Mouse (Mus musculus): Measurements from ENCODE around the gene Lgalsl. TPM values are rescaled to one million over a fixed set of nuclear protein-coding genes. Genes with fewer than 3 reads are reported as not detected.

Lgalsl gene
- polyA plus RNA-seq, 1 experiment from 2014 or later: 38.8 TPM

DNA sequence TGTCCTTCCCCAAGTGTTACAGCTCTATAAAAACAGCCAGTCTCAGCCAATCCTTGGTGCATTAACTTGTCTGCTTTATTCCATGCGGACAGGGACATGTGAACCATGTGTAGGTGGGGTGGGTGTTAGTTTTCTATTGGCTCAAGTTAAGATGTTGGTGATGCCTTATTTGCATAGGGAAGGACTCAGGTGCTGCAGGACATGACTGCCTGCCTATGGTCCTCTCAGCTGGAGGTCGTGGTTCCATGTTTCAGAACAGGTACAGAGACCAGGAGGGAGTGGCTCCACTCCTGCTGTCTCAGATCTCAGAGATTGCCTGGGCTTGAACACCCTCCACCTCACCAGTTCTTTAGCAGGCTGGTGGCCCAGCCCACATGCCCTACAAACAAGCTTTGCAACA is 44.7 kb downstream of the Lgalsl start:
- Histone ChIP-seq H3K9ac (replicated peaks; ENCODE audit: low read length) (no peak overlapping the region), H3K4me2 (ENCODE audit: low read depth, low read length) (no peak overlapping the region), H3K27me3 (ENCODE audit: control insufficient read depth, insufficient read depth, low read length) (no peaks in the 10 kb centered on the region), H3K27ac (replicated peaks; ENCODE audit: low read depth, low read length) (no peak overlapping the region), H3K9me3 (replicated peaks; ENCODE audit: control insufficient read depth, low read length) (no peaks in the 10 kb centered on the region), H3K4me3 (ENCODE audit: low read depth, low read length) (no peak overlapping the region), H3K4me1 (ENCODE audit: control insufficient read depth, insufficient read depth, low read length) (no peaks in the 10 kb centered on the region), H3K36me3 (replicated peaks; ENCODE audit: control insufficient read depth, insufficient read depth, low read depth, low read length) (no peaks in the 10 kb centered on the region)
- DNase-seq (ENCODE audit: low spot score): no peak
- 73% methylated on average over 2 of the region's 2 CpGs for WGBS
- no peak for ATAC-seq (replicated peaks; ENCODE audit: insufficient number of reproducible peaks, low FRiP score, low TSS enrichment, low read depth)

DNA sequence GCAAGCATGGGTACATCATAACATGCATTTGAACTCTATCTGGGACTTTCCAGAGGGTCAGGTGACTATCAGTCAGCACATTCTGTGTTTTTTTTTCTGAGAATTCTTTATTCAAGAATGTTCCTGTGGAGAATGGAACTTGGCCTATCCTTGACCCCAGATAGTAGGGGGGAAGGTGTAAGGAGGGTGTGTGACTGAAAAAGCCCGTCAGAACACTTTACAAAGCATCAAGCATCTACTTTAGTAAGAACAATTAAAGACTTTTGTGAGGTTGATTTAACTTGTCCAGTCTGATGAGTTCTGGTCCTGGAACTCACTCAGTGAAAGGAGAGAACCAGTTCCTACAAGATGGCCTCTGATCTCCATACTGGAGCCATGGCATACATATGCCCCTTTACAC is 45.7 kb downstream of the Lgalsl start:
- H3K4me3 ChIP-seq (ENCODE audit: low read depth, low read length): no peak overlapping the region
- no peaks in the 10 kb centered on the region for H3K4me1 ChIP-seq (ENCODE audit: control insufficient read depth, insufficient read depth, low read length)
- WGBS: 90% methylated on average over 1 of the region's 1 CpGs
- H3K27me3 ChIP-seq (ENCODE audit: control insufficient read depth, insufficient read depth, low read length): no peaks in the 10 kb centered on the region
- DNase-seq (ENCODE audit: low spot score) (no peak), ATAC-seq (replicated peaks; ENCODE audit: insufficient number of reproducible peaks, low FRiP score, low TSS enrichment, low read depth) (no peak)
- H3K4me2 ChIP-seq (ENCODE audit: low read depth, low read length): no peak overlapping the region
- no peaks in the 10 kb centered on the region for H3K9me3 ChIP-seq (replicated peaks; ENCODE audit: control insufficient read depth, low read length)
- H3K9ac ChIP-seq (replicated peaks; ENCODE audit: low read length): no peak overlapping the region
- no peak overlapping the region for H3K27ac ChIP-seq (replicated peaks; ENCODE audit: low read depth, low read length)
- H3K36me3 ChIP-seq (replicated peaks; ENCODE audit: control insufficient read depth, insufficient read depth, low read depth, low read length): no peaks in the 10 kb centered on the region

DNA sequence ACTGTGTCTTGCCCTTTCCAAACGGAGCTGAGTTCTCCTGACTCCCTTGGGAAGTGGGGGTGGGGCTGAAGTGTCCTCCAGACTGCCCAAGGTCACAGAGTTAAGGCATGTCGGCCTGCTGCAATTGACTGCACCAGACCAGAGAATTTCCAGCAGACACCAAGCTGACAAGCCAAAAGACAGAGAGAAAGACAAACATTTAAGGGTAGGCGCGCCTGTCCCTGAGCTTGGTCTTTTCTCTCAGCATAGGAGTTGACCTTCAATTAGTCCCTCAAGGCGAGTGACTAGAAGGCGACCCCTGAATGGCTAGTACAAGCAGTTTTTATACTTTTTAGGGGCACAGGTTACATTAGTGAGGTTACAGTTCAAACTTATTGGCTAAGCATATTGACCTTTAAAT is 46.1 kb downstream of the Lgalsl start:
- Histone ChIP-seq H3K27me3 (ENCODE audit: control insufficient read depth, insufficient read depth, low read length) (no peaks in the 10 kb centered on the region), H3K36me3 (replicated peaks; ENCODE audit: control insufficient read depth, insufficient read depth, low read depth, low read length) (no peaks in the 10 kb centered on the region), H3K27ac (replicated peaks; ENCODE audit: low read depth, low read length) (no peak overlapping the region), H3K4me3 (ENCODE audit: low read depth, low read length) (no peak overlapping the region), H3K9ac (replicated peaks; ENCODE audit: low read length) (no peak overlapping the region), H3K4me2 (ENCODE audit: low read depth, low read length) (no peak overlapping the region), H3K9me3 (replicated peaks; ENCODE audit: control insufficient read depth, low read length) (no peaks in the 10 kb centered on the region), H3K4me1 (ENCODE audit: control insufficient read depth, insufficient read depth, low read length) (no peaks in the 10 kb centered on the region)
- DNase-seq (ENCODE audit: low spot score): no peak
- WGBS: 77% methylated on average over 6 of the region's 6 CpGs
- no peak for ATAC-seq (replicated peaks; ENCODE audit: insufficient number of reproducible peaks, low FRiP score, low TSS enrichment, low read depth)

DNA sequence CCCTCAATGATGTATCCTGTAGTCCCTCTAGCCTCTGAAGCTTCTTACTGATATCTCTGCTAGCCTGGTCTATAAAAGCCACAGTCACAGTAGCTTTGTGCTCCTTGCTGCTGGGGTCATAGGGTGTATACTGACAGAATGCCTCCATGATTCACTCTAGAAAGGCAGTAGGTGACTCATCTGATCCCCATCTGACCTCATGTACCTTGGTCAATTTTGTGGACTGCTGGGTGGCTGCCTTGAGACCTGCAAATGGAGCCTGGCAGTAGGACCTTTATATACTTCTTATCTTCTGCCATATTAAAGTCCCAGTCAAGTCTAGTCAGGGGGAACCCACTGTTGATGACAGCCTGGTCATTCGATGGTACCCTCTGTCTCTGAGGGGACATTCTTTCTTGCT is 47.4 kb downstream of the Lgalsl start:
- Histone ChIP-seq H3K4me1 (ENCODE audit: control insufficient read depth, insufficient read depth, low read length) (no peaks in the 10 kb centered on the region), H3K9me3 (replicated peaks; ENCODE audit: control insufficient read depth, low read length) (no peaks in the 10 kb centered on the region), H3K4me2 (ENCODE audit: low read depth, low read length) (no peak overlapping the region), H3K4me3 (ENCODE audit: low read depth, low read length) (no peak overlapping the region), H3K27ac (replicated peaks; ENCODE audit: low read depth, low read length) (no peak overlapping the region), H3K9ac (replicated peaks; ENCODE audit: low read length) (no peak overlapping the region), H3K36me3 (replicated peaks; ENCODE audit: control insufficient read depth, insufficient read depth, low read depth, low read length) (no peaks in the 10 kb centered on the region), H3K27me3 (ENCODE audit: control insufficient read depth, insufficient read depth, low read length) (no peaks in the 10 kb centered on the region)
- no peak for ATAC-seq (replicated peaks; ENCODE audit: insufficient number of reproducible peaks, low FRiP score, low TSS enrichment, low read depth)
- 76% methylated on average over 1 of the region's 1 CpGs for WGBS
- DNase-seq (ENCODE audit: low spot score): no peak

DNA sequence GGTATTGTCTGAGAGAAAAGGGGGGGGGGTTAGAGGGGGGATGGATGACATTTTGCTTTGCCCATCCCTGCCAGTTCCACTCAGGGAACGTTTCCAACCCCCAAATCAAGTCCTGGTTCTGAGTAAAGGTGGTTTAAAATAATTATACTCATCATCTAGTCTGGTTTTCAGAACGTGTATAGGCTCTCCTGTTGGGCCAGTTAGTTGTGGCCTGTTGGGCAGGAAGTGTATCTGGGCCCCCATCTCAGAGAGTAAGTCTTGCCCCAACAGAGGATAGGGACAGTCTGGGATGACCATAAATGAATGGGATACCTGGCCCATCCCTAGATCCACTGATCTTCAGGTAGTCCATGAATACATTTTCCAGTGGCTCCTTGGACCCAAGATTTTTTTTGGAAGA is 48.2 kb downstream of the Lgalsl start:
- ATAC-seq (replicated peaks; ENCODE audit: insufficient number of reproducible peaks, low FRiP score, low TSS enrichment, low read depth) (no peak), DNase-seq (ENCODE audit: low spot score) (no peak)
- Histone ChIP-seq H3K9me3 (replicated peaks; ENCODE audit: control insufficient read depth, low read length) (no peaks in the 10 kb centered on the region), H3K27me3 (ENCODE audit: control insufficient read depth, insufficient read depth, low read length) (no peaks in the 10 kb centered on the region), H3K36me3 (replicated peaks; ENCODE audit: control insufficient read depth, insufficient read depth, low read depth, low read length) (no peaks in the 10 kb centered on the region), H3K4me2 (ENCODE audit: low read depth, low read length) (no peak overlapping the region), H3K4me1 (ENCODE audit: control insufficient read depth, insufficient read depth, low read length) (no peaks in the 10 kb centered on the region), H3K9ac (replicated peaks; ENCODE audit: low read length) (no peak overlapping the region), H3K27ac (replicated peaks; ENCODE audit: low read depth, low read length) (no peak overlapping the region), H3K4me3 (ENCODE audit: low read depth, low read length) (no peak overlapping the region)
- 58% methylated on average over 2 of the region's 2 CpGs for WGBS

DNA sequence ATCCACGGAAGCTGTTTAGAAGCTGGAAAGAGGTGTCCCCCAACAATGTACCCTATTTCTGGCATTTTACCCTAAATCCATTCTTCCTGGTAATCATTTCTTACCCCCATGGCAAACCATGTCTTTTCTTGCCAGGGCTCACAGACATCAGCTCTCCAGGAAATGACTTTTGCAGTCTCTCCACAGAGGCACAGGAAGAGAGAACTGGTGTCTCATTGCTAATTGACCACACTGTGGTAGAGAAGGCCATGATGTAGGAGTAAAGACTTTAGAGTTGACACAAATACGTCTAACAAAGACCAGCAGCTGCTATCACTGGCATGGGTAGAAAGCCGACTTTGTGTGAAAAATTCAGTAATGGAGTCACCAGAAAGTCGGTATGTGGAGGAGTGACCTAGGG is 50.5 kb downstream of the Lgalsl start:
- Histone ChIP-seq H3K27ac (replicated peaks; ENCODE audit: low read depth, low read length) (no peak overlapping the region), H3K4me3 (ENCODE audit: low read depth, low read length) (no peak overlapping the region), H3K9ac (replicated peaks; ENCODE audit: low read length) (no peak overlapping the region), H3K27me3 (ENCODE audit: control insufficient read depth, insufficient read depth, low read length) (no peaks in the 10 kb centered on the region), H3K36me3 (replicated peaks; ENCODE audit: control insufficient read depth, insufficient read depth, low read depth, low read length) (no peaks in the 10 kb centered on the region), H3K9me3 (replicated peaks; ENCODE audit: control insufficient read depth, low read length) (no peaks in the 10 kb centered on the region), H3K4me2 (ENCODE audit: low read depth, low read length) (no peak overlapping the region), H3K4me1 (ENCODE audit: control insufficient read depth, insufficient read depth, low read length) (no peaks in the 10 kb centered on the region)
- 87% methylated on average over 4 of the region's 4 CpGs for WGBS
- ATAC-seq (replicated peaks; ENCODE audit: insufficient number of reproducible peaks, low FRiP score, low TSS enrichment, low read depth) (no peak), DNase-seq (ENCODE audit: low spot score) (no peak)

DNA sequence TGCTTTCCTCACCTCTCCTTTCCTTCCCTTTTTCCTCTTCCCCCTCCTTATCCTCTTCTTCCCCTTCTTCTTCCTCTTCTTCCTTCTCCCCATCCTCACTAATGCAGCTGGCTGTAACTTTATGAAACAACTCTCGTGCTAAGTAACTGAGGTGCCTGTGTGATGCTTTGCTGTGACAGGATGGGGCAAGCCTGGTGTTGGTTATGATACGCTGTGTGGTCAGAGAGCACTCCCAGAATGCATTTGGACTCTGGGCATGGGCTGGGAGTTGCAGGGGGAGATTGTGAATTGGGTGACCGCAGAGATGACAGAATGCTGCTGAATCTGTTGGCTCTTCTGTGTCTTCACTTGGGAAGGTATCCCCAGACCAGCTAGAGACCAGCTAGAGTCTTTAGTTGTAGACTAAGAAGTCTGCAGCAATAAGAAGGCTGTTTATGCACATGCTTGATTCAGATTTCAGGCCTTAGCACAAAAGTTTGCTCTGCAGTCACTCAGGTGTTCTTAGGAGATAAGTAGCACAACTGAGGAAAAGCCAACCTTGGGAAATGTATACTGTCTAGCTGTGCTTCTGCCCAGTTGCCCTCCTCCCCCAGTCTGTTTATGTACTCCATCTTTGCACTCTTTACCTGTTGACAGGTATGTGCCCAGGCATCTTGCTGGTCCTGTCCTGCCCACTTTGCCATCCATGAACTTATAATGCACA is 51.8 kb downstream of the Lgalsl start:
- Histone ChIP-seq H3K27me3 (ENCODE audit: control insufficient read depth, insufficient read depth, low read length) (no peaks in the 10 kb centered on the region), H3K4me2 (ENCODE audit: low read depth, low read length) (no peak overlapping the region), H3K9me3 (replicated peaks; ENCODE audit: control insufficient read depth, low read length) (no peaks in the 10 kb centered on the region), H3K27ac (replicated peaks; ENCODE audit: low read depth, low read length) (no peak overlapping the region), H3K4me3 (ENCODE audit: low read depth, low read length) (no peak overlapping the region), H3K4me1 (ENCODE audit: control insufficient read depth, insufficient read depth, low read length) (no peaks in the 10 kb centered on the region), H3K9ac (replicated peaks; ENCODE audit: low read length) (no peak overlapping the region), H3K36me3 (replicated peaks; ENCODE audit: control insufficient read depth, insufficient read depth, low read depth, low read length) (no peaks in the 10 kb centered on the region)
- no peak for ATAC-seq (replicated peaks; ENCODE audit: insufficient number of reproducible peaks, low FRiP score, low TSS enrichment, low read depth)
- 78% methylated on average over 3 of the region's 3 CpGs for WGBS
- DNase-seq (ENCODE audit: low spot score): no peak

DNA sequence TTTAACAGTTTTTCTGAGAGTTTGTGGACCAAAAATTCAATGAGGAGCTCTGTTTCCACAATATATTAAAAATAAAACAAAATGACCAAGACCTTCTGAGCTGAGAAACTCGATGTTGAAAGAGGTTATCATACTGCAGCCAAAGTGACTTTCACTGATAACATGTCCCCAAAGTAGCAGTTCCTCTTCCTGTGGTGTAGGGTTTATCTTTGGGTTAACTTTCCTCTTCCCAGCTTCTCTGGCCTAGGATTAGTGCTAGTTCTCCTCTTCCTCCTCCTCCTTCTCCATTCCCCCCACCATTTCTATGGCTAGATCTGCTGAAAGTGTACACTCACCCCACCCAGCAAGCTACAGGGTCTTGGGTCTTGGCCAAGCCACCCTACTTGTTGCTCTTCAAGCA is 52.6 kb downstream of the Lgalsl start:
- no peaks in the 10 kb centered on the region for H3K4me1 ChIP-seq (ENCODE audit: control insufficient read depth, insufficient read depth, low read length)
- H3K4me3 ChIP-seq (ENCODE audit: low read depth, low read length): no peak overlapping the region
- H3K4me2 ChIP-seq (ENCODE audit: low read depth, low read length): no peak overlapping the region
- H3K9me3 ChIP-seq (replicated peaks; ENCODE audit: control insufficient read depth, low read length): no peaks in the 10 kb centered on the region
- no peak for ATAC-seq (replicated peaks; ENCODE audit: insufficient number of reproducible peaks, low FRiP score, low TSS enrichment, low read depth)
- H3K27me3 ChIP-seq (ENCODE audit: control insufficient read depth, insufficient read depth, low read length): no peaks in the 10 kb centered on the region
- no peak overlapping the region for H3K9ac ChIP-seq (replicated peaks; ENCODE audit: low read length)
- DNase-seq (ENCODE audit: low spot score): no peak
- H3K27ac ChIP-seq (replicated peaks; ENCODE audit: low read depth, low read length): no peak overlapping the region
- no peaks in the 10 kb centered on the region for H3K36me3 ChIP-seq (replicated peaks; ENCODE audit: control insufficient read depth, insufficient read depth, low read depth, low read length)
- WGBS: 88% methylated on average over 1 of the region's 1 CpGs

All from embryonic facial prominence, embryonic 11.5 days (tissue).